Mouse (Mus musculus) spleen, adult 18-20 months (tissue): Measurements from ENCODE around the gene Col24a1.

ENCODE experiments used
- DNase-seq, 2 experiments: peaks; one replicate each; pipeline ENCODE4 v3.0.0; 2022; ENCODE audit warnings: mixed read lengths in 2 of 2

Gene Col24a1

GRCm38 (mm10) chr3:145292337-145293134, at the start of gene Col24a1:
Gene Col24a1, plus strand, starts transcription at chr3:145292472.
- no peak for DNase-seq

- DNase-seq = no peak
Observed at GRCm38 (mm10) chr3:145248040-145248439, 44.2 kb upstream of the Col24a1 start.

- DNase-seq = no peak
Observed at GRCm38 (mm10) chr3:145253066-145253465, 39.2 kb upstream of the Col24a1 start.

GRCm38 (mm10) chr3:145254764-145255396, 37.4 kb upstream of the Col24a1 start:
- DNase-seq = no peak

- DNase-seq = no peak
Observed at GRCm38 (mm10) chr3:145256647-145257046, 35.6 kb upstream of the Col24a1 start.

- no peak for DNase-seq
Observed at GRCm38 (mm10) chr3:145259678-145260077, 32.6 kb upstream of the Col24a1 start.

- DNase-seq = no peak
Observed at GRCm38 (mm10) chr3:145263131-145263530, 29.1 kb upstream of the Col24a1 start.

- DNase-seq = no peak
Observed at GRCm38 (mm10) chr3:145268066-145268465, 24.2 kb upstream of the Col24a1 start.

GRCm38 (mm10) chr3:145274191-145274590, 18.1 kb upstream of the Col24a1 start:
- DNase-seq = no peak

GRCm38 (mm10) chr3:145293207-145293606, 935 bp downstream of the Col24a1 start:
- DNase-seq = no peak

- DNase-seq = no peak
Observed at GRCm38 (mm10) chr3:145293623-145294307, 1.5 kb downstream of the Col24a1 start.

- no peak for DNase-seq
Observed at GRCm38 (mm10) chr3:145299980-145300591, 7.8 kb downstream of the Col24a1 start.

- DNase-seq = no peak
Observed at GRCm38 (mm10) chr3:145305311-145305710, 13.0 kb downstream of the Col24a1 start.

GRCm38 (mm10) chr3:145307209-145307608, 14.9 kb downstream of the Col24a1 start:
- DNase-seq = no peak

GRCm38 (mm10) chr3:145320587-145321274, 28.5 kb downstream of the Col24a1 start:
- no peak for DNase-seq

- no peak for DNase-seq
Observed at GRCm38 (mm10) chr3:145325402-145325801, 33.1 kb downstream of the Col24a1 start.

GRCm38 (mm10) chr3:145331642-145332041, 39.4 kb downstream of the Col24a1 start:
- DNase-seq = no peak

GRCm38 (mm10) chr3:145334046-145334445, 41.8 kb downstream of the Col24a1 start:
- no peak for DNase-seq

GRCm38 (mm10) chr3:145337161-145337560, 44.9 kb downstream of the Col24a1 start:
- DNase-seq = no peak

- no peak for DNase-seq
Observed at GRCm38 (mm10) chr3:145339851-145340499, 47.7 kb downstream of the Col24a1 start.

- DNase-seq = no peak
Observed at GRCm38 (mm10) chr3:145348690-145349089, 56.4 kb downstream of the Col24a1 start.

- DNase-seq = no peak
Observed at GRCm38 (mm10) chr3:145353951-145354350, 61.7 kb downstream of the Col24a1 start.
